Mouse (Mus musculus): ENCODE results near the gene Gdpd5. TPM values are rescaled to one million over a fixed set of nuclear protein-coding genes. Genes with fewer than 3 reads are reported as not detected.

The Gdpd5 gene
- polyA plus RNA-seq, 1 experiment from 2014 or later: 24.9 TPM

GRCm38 (mm10) chr7:99395908-99396616 is 14.8 kb downstream of the Gdpd5 start:
- no peak overlapping the region for H3K4me2 ChIP-seq (ENCODE audit: low read length)
- peak overlapping the region; percentile 24 to 54; a peak in 3 of 4 replicates for H3K27ac ChIP-seq (replicated peaks in 1 of 2; ENCODE audit: control insufficient read depth in 1 of 2, insufficient read depth in 1 of 2, low read depth in 2 of 2, low read length in 2 of 2)
- H3K9ac ChIP-seq (ENCODE audit: low read length): peak overlapping the region; percentile 27; the same call in 1 of the 2 replicates
- H3K4me1 ChIP-seq (ENCODE audit: control insufficient read depth in 2 of 2, insufficient read depth in 2 of 2, low read length in 2 of 2): peaks cover 26 to 27% of the 10 kb centered on the region in 2 experiments
- ATAC-seq (ENCODE audit: insufficient number of reproducible peaks, insufficient read depth, low FRiP score, low read depth): peak; percentile 49; the same call in 1 of the 2 replicates
- peaks cover 34% of the 10 kb centered on the region for H3K36me3 ChIP-seq (ENCODE audit: control insufficient read depth, insufficient read depth, low read length)
- H3K9me3 ChIP-seq (ENCODE audit: control insufficient read depth, low read length): no peaks in the 10 kb centered on the region
- H3K27me3 ChIP-seq (ENCODE audit: control insufficient read depth, insufficient read depth, low read length): no peaks in the 10 kb centered on the region
- H3K4me3 ChIP-seq (ENCODE audit: control insufficient read depth in 1 of 2, insufficient read depth in 1 of 2, low read depth in 1 of 2, low read length in 2 of 2): no peak overlapping the region
- 54% methylated on average over 11 of the region's 11 CpGs for WGBS

- WGBS: 57% methylated on average over 11 of the region's 11 CpGs
- Histone ChIP-seq H3K4me1 (ENCODE audit: control insufficient read depth in 2 of 2, insufficient read depth in 2 of 2, low read length in 2 of 2) (peaks cover 30 to 35% of the 10 kb centered on the region in 2 experiments), H3K9ac (ENCODE audit: low read length) (peak overlapping the region; percentile 27; the same call in 1 of the 2 replicates), H3K4me2 (ENCODE audit: low read length) (no peak overlapping the region), H3K36me3 (ENCODE audit: control insufficient read depth, insufficient read depth, low read length) (peaks cover 25% of the 10 kb centered on the region), H3K9me3 (ENCODE audit: control insufficient read depth, low read length) (no peaks in the 10 kb centered on the region), H3K4me3 (ENCODE audit: control insufficient read depth in 1 of 2, insufficient read depth in 1 of 2, low read depth in 1 of 2, low read length in 2 of 2) (no peak overlapping the region), H3K27ac (replicated peaks in 1 of 2; ENCODE audit: control insufficient read depth in 1 of 2, insufficient read depth in 1 of 2, low read depth in 2 of 2, low read length in 2 of 2) (peak overlapping the region; percentile 8 to 54; a peak in 2 of 4 replicates), H3K27me3 (ENCODE audit: control insufficient read depth, insufficient read depth, low read length) (no peaks in the 10 kb centered on the region)
- ATAC-seq (ENCODE audit: insufficient number of reproducible peaks, insufficient read depth, low FRiP score, low read depth): no peak
Observed at GRCm38 (mm10) chr7:99396994-99397659, 15.9 kb downstream of the Gdpd5 start.

GRCm38 (mm10) chr7:99401373-99401772 is 20.2 kb downstream of the Gdpd5 start:
- H3K27me3 ChIP-seq (ENCODE audit: control insufficient read depth, insufficient read depth, low read length): no peaks in the 10 kb centered on the region
- no peak overlapping the region for H3K4me2 ChIP-seq (ENCODE audit: low read length)
- no peak overlapping the region for H3K4me3 ChIP-seq (ENCODE audit: control insufficient read depth in 1 of 2, insufficient read depth in 1 of 2, low read depth in 1 of 2, low read length in 2 of 2)
- H3K9ac ChIP-seq (ENCODE audit: low read length): no peak overlapping the region
- peak; percentile 44; the same call in 1 of the 2 replicates for ATAC-seq (ENCODE audit: insufficient number of reproducible peaks, insufficient read depth, low FRiP score, low read depth)
- H3K27ac ChIP-seq (replicated peaks in 1 of 2; ENCODE audit: control insufficient read depth in 1 of 2, insufficient read depth in 1 of 2, low read depth in 2 of 2, low read length in 2 of 2): no peak overlapping the region
- no peaks in the 10 kb centered on the region for H3K9me3 ChIP-seq (ENCODE audit: control insufficient read depth, low read length)
- peaks cover 18 to 26% of the 10 kb centered on the region in 2 experiments for H3K4me1 ChIP-seq (ENCODE audit: control insufficient read depth in 2 of 2, insufficient read depth in 2 of 2, low read length in 2 of 2)
- peaks cover 17% of the 10 kb centered on the region for H3K36me3 ChIP-seq (ENCODE audit: control insufficient read depth, insufficient read depth, low read length)
- WGBS: 43% methylated on average over 8 of the region's 8 CpGs

GRCm38 (mm10) chr7:99402477-99402876 is 21.3 kb downstream of the Gdpd5 start:
- H3K36me3 ChIP-seq (ENCODE audit: control insufficient read depth, insufficient read depth, low read length): peaks cover 21% of the 10 kb centered on the region
- H3K9ac ChIP-seq (ENCODE audit: low read length): no peak overlapping the region
- no peak overlapping the region for H3K4me2 ChIP-seq (ENCODE audit: low read length)
- ATAC-seq (ENCODE audit: insufficient number of reproducible peaks, insufficient read depth, low FRiP score, low read depth): no peak
- WGBS: 69% methylated on average over 6 of the region's 6 CpGs
- H3K4me1 ChIP-seq (ENCODE audit: control insufficient read depth in 2 of 2, insufficient read depth in 2 of 2, low read length in 2 of 2): peaks cover 10 to 19% of the 10 kb centered on the region in 2 experiments
- H3K27ac ChIP-seq (replicated peaks in 1 of 2; ENCODE audit: control insufficient read depth in 1 of 2, insufficient read depth in 1 of 2, low read depth in 2 of 2, low read length in 2 of 2): no peak overlapping the region
- H3K27me3 ChIP-seq (ENCODE audit: control insufficient read depth, insufficient read depth, low read length): no peaks in the 10 kb centered on the region
- H3K4me3 ChIP-seq (ENCODE audit: control insufficient read depth in 1 of 2, insufficient read depth in 1 of 2, low read depth in 1 of 2, low read length in 2 of 2): no peak overlapping the region
- no peaks in the 10 kb centered on the region for H3K9me3 ChIP-seq (ENCODE audit: control insufficient read depth, low read length)

GRCm38 (mm10) chr7:99403254-99403653 is 22.0 kb downstream of the Gdpd5 start:
- no peak for ATAC-seq (ENCODE audit: insufficient number of reproducible peaks, insufficient read depth, low FRiP score, low read depth)
- Histone ChIP-seq H3K36me3 (ENCODE audit: control insufficient read depth, insufficient read depth, low read length) (peaks cover 21% of the 10 kb centered on the region), H3K4me2 (ENCODE audit: low read length) (no peak overlapping the region), H3K9ac (ENCODE audit: low read length) (no peak overlapping the region), H3K9me3 (ENCODE audit: control insufficient read depth, low read length) (no peaks in the 10 kb centered on the region), H3K4me1 (ENCODE audit: control insufficient read depth in 2 of 2, insufficient read depth in 2 of 2, low read length in 2 of 2) (peaks cover 11 to 16% of the 10 kb centered on the region in 2 experiments), H3K27me3 (ENCODE audit: control insufficient read depth, insufficient read depth, low read length) (no peaks in the 10 kb centered on the region), H3K27ac (replicated peaks in 1 of 2; ENCODE audit: control insufficient read depth in 1 of 2, insufficient read depth in 1 of 2, low read depth in 2 of 2, low read length in 2 of 2) (no peak overlapping the region), H3K4me3 (ENCODE audit: control insufficient read depth in 1 of 2, insufficient read depth in 1 of 2, low read depth in 1 of 2, low read length in 2 of 2) (no peak overlapping the region)
- WGBS: 84% methylated on average over 7 of the region's 7 CpGs

- Histone ChIP-seq H3K27me3 (ENCODE audit: control insufficient read depth, insufficient read depth, low read length) (no peaks in the 10 kb centered on the region), H3K9me3 (ENCODE audit: control insufficient read depth, low read length) (no peaks in the 10 kb centered on the region), H3K4me1 (ENCODE audit: control insufficient read depth in 2 of 2, insufficient read depth in 2 of 2, low read length in 2 of 2) (peaks cover 11 to 16% of the 10 kb centered on the region in 2 experiments), H3K4me2 (ENCODE audit: low read length) (no peak overlapping the region), H3K9ac (ENCODE audit: low read length) (no peak overlapping the region), H3K36me3 (ENCODE audit: control insufficient read depth, insufficient read depth, low read length) (peaks cover 21% of the 10 kb centered on the region), H3K27ac (replicated peaks in 1 of 2; ENCODE audit: control insufficient read depth in 1 of 2, insufficient read depth in 1 of 2, low read depth in 2 of 2, low read length in 2 of 2) (no peak overlapping the region), H3K4me3 (ENCODE audit: control insufficient read depth in 1 of 2, insufficient read depth in 1 of 2, low read depth in 1 of 2, low read length in 2 of 2) (no peak overlapping the region)
- 71% methylated on average over 12 of the region's 12 CpGs for WGBS
- ATAC-seq (ENCODE audit: insufficient number of reproducible peaks, insufficient read depth, low FRiP score, low read depth): no peak
Observed at GRCm38 (mm10) chr7:99404031-99404735, 23.0 kb downstream of the Gdpd5 start.

- no peak overlapping the region for H3K4me3 ChIP-seq (ENCODE audit: control insufficient read depth in 1 of 2, insufficient read depth in 1 of 2, low read depth in 1 of 2, low read length in 2 of 2)
- H3K9me3 ChIP-seq (ENCODE audit: control insufficient read depth, low read length): no peaks in the 10 kb centered on the region
- peaks cover 21 to 28% of the 10 kb centered on the region in 2 experiments for H3K4me1 ChIP-seq (ENCODE audit: control insufficient read depth in 2 of 2, insufficient read depth in 2 of 2, low read length in 2 of 2)
- H3K9ac ChIP-seq (ENCODE audit: low read length): no peak overlapping the region
- H3K36me3 ChIP-seq (ENCODE audit: control insufficient read depth, insufficient read depth, low read length): peaks cover 14% of the 10 kb centered on the region
- no peak overlapping the region for H3K4me2 ChIP-seq (ENCODE audit: low read length)
- no peaks in the 10 kb centered on the region for H3K27me3 ChIP-seq (ENCODE audit: control insufficient read depth, insufficient read depth, low read length)
- WGBS: 43% methylated on average over 7 of the region's 8 CpGs
- no peak for ATAC-seq (ENCODE audit: insufficient number of reproducible peaks, insufficient read depth, low FRiP score, low read depth)
- no peak overlapping the region for H3K27ac ChIP-seq (replicated peaks in 1 of 2; ENCODE audit: control insufficient read depth in 1 of 2, insufficient read depth in 1 of 2, low read depth in 2 of 2, low read length in 2 of 2)
Observed at GRCm38 (mm10) chr7:99405386-99406155, 24.4 kb downstream of the Gdpd5 start.
